Mouse (Mus musculus) brain, adult 2 months (tissue): ENCODE results near the gene Pak6.
"Not testable (repeated sequence)": the region's sequence is repeated elsewhere in the genome, so short reads cannot be mapped to it uniquely, and the experiment has no call there.

Experiments
- DNase-seq: peaks from one replicate; pipeline ENCODE4 v3.0.0; 2011; ENCODE audit warnings: low read depth, low spot score

The Pak6 gene

DNA sequence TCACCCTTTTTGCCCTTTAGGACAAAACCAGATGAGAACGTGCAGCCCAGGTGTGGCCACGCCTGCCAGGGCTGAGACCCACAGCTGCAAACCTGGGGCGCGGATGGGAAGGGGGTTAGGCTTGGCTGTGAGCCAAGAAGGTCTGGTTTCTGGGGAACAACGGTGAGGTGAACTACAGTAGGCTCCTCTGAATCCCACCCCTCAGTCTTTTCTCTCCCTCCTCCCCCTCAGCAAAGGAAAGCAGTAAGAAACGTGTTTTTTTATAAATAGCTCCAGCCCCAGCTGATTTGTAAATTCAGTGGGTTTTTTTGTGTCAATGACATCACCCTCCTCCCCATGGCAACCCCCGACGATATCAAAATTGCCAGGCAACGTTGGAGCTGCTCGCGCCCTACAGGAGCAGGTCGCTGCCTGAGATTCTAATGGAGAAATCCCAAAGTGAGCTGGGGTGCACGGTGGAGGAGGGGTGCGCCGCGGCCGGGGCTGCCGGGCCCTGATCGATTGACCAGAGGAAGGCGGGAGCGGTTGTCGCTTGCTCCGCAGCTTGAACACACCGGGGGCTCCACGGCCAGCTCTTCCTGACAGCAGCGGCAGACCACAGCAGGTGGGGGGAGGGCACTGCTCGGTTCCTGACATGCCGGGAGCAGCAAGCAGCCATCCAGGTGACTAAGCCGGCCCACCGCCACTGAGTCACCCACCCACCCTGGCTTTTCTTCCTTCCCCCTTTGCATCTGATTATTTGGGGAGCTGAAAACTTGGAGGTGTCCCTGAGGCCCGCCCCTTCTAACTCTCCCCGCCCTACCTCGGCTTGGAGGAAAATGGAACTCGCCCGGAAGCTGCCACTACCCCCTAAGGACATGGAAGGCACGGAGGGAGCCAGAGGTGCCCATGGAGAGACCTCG, at the start of gene Pak6:
Gene Pak6 (plus strand): TSS at position 402 of the 902 bp plus-strand sequence.
- DNase-seq = peak; percentile 85

- DNase-seq = no peak
Observed at GRCm38 (mm10) chr2:118618013-118618412, 45.1 kb upstream of the Pak6 start.

GRCm38 (mm10) chr2:118620101-118620500, 43.0 kb upstream of the Pak6 start:
- no peak for DNase-seq

- DNase-seq = no peak
Observed at GRCm38 (mm10) chr2:118620608-118621007, 42.5 kb upstream of the Pak6 start.

- DNase-seq = peak; percentile 23
Observed at GRCm38 (mm10) chr2:118629276-118629675, 33.8 kb upstream of the Pak6 start.

- no peak for DNase-seq
Observed at GRCm38 (mm10) chr2:118633441-118633840, 29.7 kb upstream of the Pak6 start.

- no peak for DNase-seq
Observed at GRCm38 (mm10) chr2:118637258-118637657, 25.8 kb upstream of the Pak6 start.

DNA sequence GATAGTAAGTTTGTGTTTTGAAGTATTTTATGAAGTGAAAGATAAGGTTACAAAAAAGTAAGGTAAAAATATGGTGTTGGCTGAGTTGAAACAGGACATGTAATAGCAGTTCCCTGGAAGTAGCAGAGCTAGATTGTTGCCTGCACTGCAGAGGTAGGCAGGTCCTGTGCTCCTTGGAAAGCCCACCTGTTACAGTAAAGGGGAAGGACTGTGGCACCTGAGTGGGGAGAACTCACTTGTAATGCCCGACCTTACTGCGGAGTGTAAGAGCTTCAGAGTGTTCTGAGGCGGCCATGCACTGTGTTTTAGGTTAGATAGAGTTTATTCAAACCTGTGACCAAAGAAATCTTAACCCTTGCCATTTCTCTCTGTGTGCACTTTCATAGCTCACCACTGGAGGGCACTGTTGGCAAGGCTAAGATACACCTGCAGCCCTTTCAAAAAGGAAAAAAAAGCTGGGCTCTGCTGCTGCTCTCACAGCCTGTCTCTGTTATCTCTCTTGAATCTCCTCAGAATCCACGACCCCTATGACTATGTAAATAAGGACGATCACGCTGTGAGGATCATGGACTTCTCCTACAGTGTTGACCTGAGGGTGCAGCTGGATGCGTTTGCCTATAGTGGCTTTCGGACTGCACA, 25.1 kb upstream of the Pak6 start:
- peak; percentile 77 for DNase-seq

DNA sequence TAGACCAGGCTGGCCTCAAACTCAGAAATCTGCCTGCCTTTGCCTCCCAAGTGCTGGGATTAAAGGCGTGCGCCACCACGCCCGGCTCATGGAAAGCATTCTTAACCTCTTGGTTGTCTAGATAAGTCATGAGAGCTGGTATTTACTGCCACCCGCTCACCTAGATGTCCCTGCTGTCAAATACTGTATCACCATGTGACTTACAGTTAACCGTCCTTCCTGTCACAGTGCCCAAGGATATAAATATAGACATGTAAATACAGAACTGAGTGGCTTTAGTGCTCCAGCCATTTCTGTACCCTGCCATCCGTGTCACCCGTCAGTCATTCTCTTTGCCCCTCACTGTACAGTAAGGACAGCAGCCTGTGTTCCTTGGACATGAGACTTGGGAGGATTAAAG, 24.4 kb upstream of the Pak6 start:
- DNase-seq = no peak

- no peak for DNase-seq
Observed at GRCm38 (mm10) chr2:118641147-118641546, 22.0 kb upstream of the Pak6 start.

GRCm38 (mm10) chr2:118642431-118642830, 20.7 kb upstream of the Pak6 start:
- DNase-seq = no peak

DNA sequence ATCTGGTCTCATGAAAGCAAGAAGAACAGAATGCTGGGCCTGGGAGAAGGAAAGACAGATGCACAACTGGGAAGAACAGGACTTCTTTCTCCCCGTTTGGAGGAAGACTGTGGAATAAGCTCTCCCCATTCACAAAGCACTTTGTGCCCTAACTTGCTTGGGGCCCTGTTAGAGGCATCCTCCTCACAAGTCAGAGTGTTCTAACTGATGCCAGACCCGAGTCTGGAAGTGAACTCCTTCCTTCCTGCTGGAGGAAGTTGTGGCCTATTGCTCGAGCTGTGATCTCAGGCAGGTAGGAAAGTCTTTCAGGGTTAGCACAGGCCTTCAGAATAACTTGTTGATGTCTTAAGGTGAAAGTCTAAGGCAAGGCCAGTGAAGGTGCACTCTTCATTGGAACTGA, 20.2 kb upstream of the Pak6 start:
- DNase-seq = no peak

DNA sequence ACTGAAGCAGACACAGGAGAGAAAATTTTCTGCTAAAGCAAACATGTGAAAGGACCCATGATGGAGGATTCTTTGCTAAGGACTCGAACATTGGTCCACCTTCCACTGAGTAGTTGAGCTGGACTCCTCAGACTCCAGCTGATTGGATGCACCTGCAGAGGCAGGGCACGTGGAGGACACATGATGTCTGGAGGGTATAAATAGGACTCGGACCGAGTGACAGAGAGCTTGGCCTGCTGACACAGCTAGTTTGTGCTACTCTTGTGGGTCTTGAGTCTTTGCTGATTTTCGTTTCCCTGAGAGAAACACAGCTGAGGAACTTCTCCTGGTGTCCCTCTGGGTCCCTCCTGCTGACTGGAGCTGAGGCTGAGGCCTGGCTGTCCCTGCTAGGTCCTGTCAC, 16.4 kb upstream of the Pak6 start:
- DNase-seq = peak; percentile 49

GRCm38 (mm10) chr2:118650697-118651096, 12.4 kb upstream of the Pak6 start:
- DNase-seq = not testable (repeated sequence)

- no peak for DNase-seq
Observed at GRCm38 (mm10) chr2:118656688-118657281, 6.3 kb upstream of the Pak6 start.

DNA sequence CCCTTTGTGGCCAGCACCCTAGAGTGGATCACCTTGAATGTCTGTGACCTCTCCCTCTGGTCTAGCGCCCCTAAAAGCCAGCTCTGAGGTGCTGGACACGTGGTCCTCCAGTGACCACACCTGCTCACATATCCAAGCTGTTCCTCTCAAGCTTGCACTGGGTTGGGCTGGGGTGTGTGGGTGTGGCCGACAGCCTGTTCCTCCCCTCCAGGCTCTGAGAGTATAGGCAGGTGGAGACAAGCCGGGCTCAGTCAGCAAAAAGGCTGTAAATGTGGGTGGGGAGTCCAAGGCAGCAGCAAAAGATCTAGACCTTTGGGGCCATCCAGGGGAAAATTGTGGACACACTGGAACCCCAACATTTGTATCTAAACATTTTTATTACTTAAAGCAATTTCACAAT, 4.6 kb upstream of the Pak6 start:
- no peak for DNase-seq

- peak; percentile 84 for DNase-seq
Observed at GRCm38 (mm10) chr2:118659077-118659476, 4.0 kb upstream of the Pak6 start.

GRCm38 (mm10) chr2:118659493-118659892, 3.6 kb upstream of the Pak6 start:
- DNase-seq = no peak

DNA sequence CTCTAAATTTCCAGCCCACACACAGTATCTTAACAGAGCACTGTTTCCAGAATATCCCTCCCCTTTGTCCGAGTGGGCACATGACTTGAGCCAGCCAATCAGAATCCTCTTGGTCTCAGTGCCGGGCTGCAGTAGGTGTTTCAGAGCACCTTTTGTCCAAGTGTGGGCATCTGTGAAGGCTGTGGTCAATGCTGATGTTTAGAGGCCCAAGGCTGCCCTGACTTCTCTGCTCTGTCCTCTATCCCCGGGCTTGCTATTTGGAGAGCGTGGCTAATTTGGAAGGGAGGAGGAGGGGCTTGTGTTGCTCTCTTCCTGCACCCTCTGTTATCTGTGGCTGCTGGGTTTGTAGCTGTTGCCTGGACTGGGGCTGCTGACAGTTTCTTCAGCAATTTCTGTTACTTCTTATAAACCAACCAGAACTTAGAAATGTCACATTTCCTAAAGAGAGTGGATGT, 3.1 kb upstream of the Pak6 start:
- DNase-seq = peak; percentile 77

- DNase-seq = no peak
Observed at GRCm38 (mm10) chr2:118661891-118662290, 1.2 kb upstream of the Pak6 start.

- DNase-seq = peak; percentile 45
Observed at GRCm38 (mm10) chr2:118663804-118664766, 982 bp downstream of the Pak6 start.
